Mouse (Mus musculus) left cerebral cortex, adult 8-10 months (tissue): ENCODE results near the gene Arhgap24. TPM values are rescaled to one million over a fixed set of nuclear protein-coding genes. Genes with fewer than 3 reads are reported as not detected.

ENCODE experiments used
- DNase-seq, 2 experiments: peaks; one replicate each; pipeline ENCODE4 v3.0.0; 2022; ENCODE audit warnings: low spot score in 2 of 2
- total RNA-seq, 4 experiments: library from RNA; stranded (reverse); gene quantifications; 2 replicates each; pipeline ENCODE4 v1.2.4; 2022

Arhgap24 gene
- total RNA-seq, 4 experiments from 2014 or later: 5.4 to 7.9 (median 6.5) TPM

GRCm38 (mm10) chr5:102670206-102670605 lies 189.0 kb downstream of the Arhgap24 start:
- no peak for DNase-seq

- DNase-seq: no peak
Observed at GRCm38 (mm10) chr5:102670731-102671345, 189.6 kb downstream of the Arhgap24 start.

- DNase-seq: no peak
Observed at GRCm38 (mm10) chr5:102675326-102675725, 194.1 kb downstream of the Arhgap24 start.

- no peak for DNase-seq
Observed at GRCm38 (mm10) chr5:102677176-102677575, 196.0 kb downstream of the Arhgap24 start.

GRCm38 (mm10) chr5:102687673-102688072 lies 206.5 kb downstream of the Arhgap24 start:
- no peak for DNase-seq

GRCm38 (mm10) chr5:102692487-102692886 lies 211.3 kb downstream of the Arhgap24 start:
- DNase-seq: peak; percentile 21 to 36

- no peak for DNase-seq
Observed at GRCm38 (mm10) chr5:102693192-102693591, 212.0 kb downstream of the Arhgap24 start.

- DNase-seq: no peak
Observed at GRCm38 (mm10) chr5:102693871-102694270, 212.7 kb downstream of the Arhgap24 start.

GRCm38 (mm10) chr5:102697784-102698183 lies 216.6 kb downstream of the Arhgap24 start:
- DNase-seq: no peak

GRCm38 (mm10) chr5:102698396-102698795 lies 217.2 kb downstream of the Arhgap24 start:
- DNase-seq: peak in 1 of 2 experiments; percentile 18

- DNase-seq: no peak
Observed at GRCm38 (mm10) chr5:102698891-102699290, 217.7 kb downstream of the Arhgap24 start.

GRCm38 (mm10) chr5:102702581-102702980 lies 221.4 kb downstream of the Arhgap24 start:
- no peak for DNase-seq

- peak; percentile 27 to 32 for DNase-seq
Observed at GRCm38 (mm10) chr5:102703325-102704099, 222.3 kb downstream of the Arhgap24 start.

- no peak for DNase-seq
Observed at GRCm38 (mm10) chr5:102705170-102705569, 224.0 kb downstream of the Arhgap24 start.

GRCm38 (mm10) chr5:102710336-102710735 lies 229.1 kb downstream of the Arhgap24 start:
- DNase-seq: no peak

- no peak for DNase-seq
Observed at GRCm38 (mm10) chr5:102719368-102719972, 238.3 kb downstream of the Arhgap24 start.

GRCm38 (mm10) chr5:102723558-102723957 lies 242.4 kb downstream of the Arhgap24 start:
- DNase-seq: no peak

- DNase-seq: no peak
Observed at GRCm38 (mm10) chr5:102724813-102725348, 243.7 kb downstream of the Arhgap24 start.

- DNase-seq: no peak
Observed at GRCm38 (mm10) chr5:102725365-102725764, 244.2 kb downstream of the Arhgap24 start.

- no peak for DNase-seq
Observed at GRCm38 (mm10) chr5:102726985-102727384, 245.8 kb downstream of the Arhgap24 start.

GRCm38 (mm10) chr5:102728531-102728930 lies 247.3 kb downstream of the Arhgap24 start:
- DNase-seq: no peak

GRCm38 (mm10) chr5:102729476-102729875 lies 248.3 kb downstream of the Arhgap24 start:
- DNase-seq: no peak
